Mouse (Mus musculus) bone marrow, adult 2 months (tissue): ENCODE measurements around the gene Mfap4.

Experiments
- CTCF ChIP-seq: fragments of 200-500 bp; IDR thresholded peaks from 2 replicates; pipeline ENCODE4 v1.5.1; 2011; ENCODE audit warnings: low read length, control low read depth; ENCODE audit not compliant: control insufficient read depth, insufficient read depth
- POLR2A ChIP-seq: fragments of 200-500 bp; IDR thresholded peaks from 2 replicates; pipeline ENCODE4 v1.6.1; 2011; ENCODE audit warnings: low read depth, mild to moderate bottlenecking, control low read depth, low read length, borderline replicate concordance; ENCODE audit not compliant: control insufficient read depth

DNA sequence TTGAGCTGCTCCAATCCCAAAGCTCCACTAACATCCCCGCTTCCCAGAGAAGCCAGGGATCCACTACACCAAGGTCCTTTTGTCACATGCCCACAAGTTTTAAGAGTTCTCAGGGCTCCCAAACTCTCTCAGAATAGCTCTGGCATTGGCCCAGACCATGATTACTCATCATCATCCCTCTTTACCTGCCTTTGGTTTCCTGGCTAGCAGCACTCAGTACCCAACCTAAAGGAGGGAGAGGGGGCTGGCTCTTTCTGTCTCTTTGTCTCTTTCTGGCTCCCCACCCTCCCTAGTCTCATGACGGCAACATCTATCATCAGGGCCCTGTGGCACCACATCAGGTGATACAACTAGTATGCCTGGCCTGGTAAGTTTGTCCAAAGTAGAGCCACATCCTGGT is 47.6 kb downstream of the Mfap4 start:
- TF ChIP-seq POLR2A (no peak), CTCF (no peak)
